Mouse (Mus musculus) thymus, adult 2 months (tissue): Measurements from ENCODE around the gene Itgb4. TPM values are rescaled to one million over a fixed set of nuclear protein-coding genes. Genes with fewer than 3 reads are reported as not detected.

Experiments used
- DNase-seq: peaks from one replicate; pipeline ENCODE4 v3.0.0; 2021
- H3K27ac ChIP-seq: fragments of 200-500 bp; 2 replicates; pipeline ENCODE4 v1.5.1; 2012; ENCODE audit warnings: low read length, control low read depth; ENCODE audit not compliant: control insufficient read depth, insufficient read depth
- H3K27me3 ChIP-seq: fragments of 200-500 bp; 2 replicates; pipeline ENCODE4 v1.6.1; 2012; ENCODE audit warnings: mild to moderate bottlenecking, low read length, moderate library complexity, mixed read lengths; ENCODE audit not compliant: control insufficient read depth, insufficient read depth
- H3K36me3 ChIP-seq: fragments of 200-500 bp; 2 replicates; pipeline ENCODE4 v1.6.1; 2012; ENCODE audit warnings: mild to moderate bottlenecking, low read length, moderate library complexity; ENCODE audit not compliant: control insufficient read depth, insufficient read depth
- H3K4me1 ChIP-seq: fragments of 200-500 bp; replicated peaks from 2 replicates; pipeline ENCODE4 v1.6.1; 2012; ENCODE audit warnings: low read length; ENCODE audit not compliant: control insufficient read depth, insufficient read depth
- H3K4me3 ChIP-seq: fragments of 200-500 bp; 2 replicates; pipeline ENCODE4 v1.5.1; 2012; ENCODE audit warnings: mild to moderate bottlenecking, low read length, control low read depth, moderate library complexity; ENCODE audit not compliant: control insufficient read depth, insufficient read depth
- CTCF ChIP-seq: fragments of 200-500 bp; IDR thresholded peaks from 2 replicates; pipeline ENCODE4 v1.5.1; 2012; ENCODE audit warnings: mild to moderate bottlenecking, control low read depth, low read length, moderate library complexity, borderline replicate concordance; ENCODE audit not compliant: control insufficient read depth, poor library complexity, insufficient read depth; ENCODE audit errors: extremely low read depth
- POLR2A ChIP-seq: fragments of 200-500 bp; IDR thresholded peaks from 2 replicates; pipeline ENCODE4 v1.6.1; 2012; ENCODE audit warnings: mild to moderate bottlenecking, low read length, control low read depth, moderate library complexity; ENCODE audit not compliant: control insufficient read depth, poor library complexity, insufficient read depth; ENCODE audit errors: extremely low read depth
- WGBS: fragments of 180-500 bp; shearing (Covaris S2); methylation state at CpG from one replicate; pipeline ENCODE4 v1.1.7; 2018; 5-methylcytosine and 5-hydroxymethylcytosine counted together
- polyA plus RNA-seq: library from polyadenylated mRNA; depleted of rRNA; stranded (reverse); fragments of >200 nt; gene quantifications from 2 replicates; pipeline ENCODE4 v1.2.3, GENCODE M21; 2012

The Itgb4 gene
- polyA plus RNA-seq, 1 experiment = 20.8 TPM

- Histone ChIP-seq H3K36me3 (no peaks in the 10 kb centered on the region), H3K4me3 (peak overlapping the region; percentile 39), H3K4me1 (peaks cover 16% of the 10 kb centered on the region), H3K27ac (no peak overlapping the region), H3K27me3 (no peaks in the 10 kb centered on the region)
- WGBS = 9% methylated on average over 54 of the region's 54 CpGs
- DNase-seq = peak; percentile 82
- TF ChIP-seq POLR2A = no peak
- TF ChIP-seq CTCF = peak; percentile 75; the same call in 1 of the 2 replicates
Measured at GRCm38 (mm10) chr11:116004840-116005700, 30.6 kb downstream of the Itgb4 start.

GRCm38 (mm10) chr11:116005701-116006419, 31.4 kb downstream of the Itgb4 start:
- 91% methylated on average over 9 of the region's 9 CpGs for WGBS
- no peak overlapping the region for H3K27ac ChIP-seq
- peaks cover 16% of the 10 kb centered on the region for H3K4me1 ChIP-seq
- no peaks in the 10 kb centered on the region for H3K27me3 ChIP-seq
- no peak for DNase-seq
- no peaks in the 10 kb centered on the region for H3K36me3 ChIP-seq
- H3K4me3 ChIP-seq = no peak overlapping the region
- TF ChIP-seq POLR2A (no peak), CTCF (no peak)

GRCm38 (mm10) chr11:116007095-116007850, 32.8 kb downstream of the Itgb4 start:
- no peak overlapping the region for H3K27ac ChIP-seq
- peaks cover 20% of the 10 kb centered on the region for H3K4me1 ChIP-seq
- H3K36me3 ChIP-seq = no peaks in the 10 kb centered on the region
- H3K4me3 ChIP-seq = no peak overlapping the region
- no peaks in the 10 kb centered on the region for H3K27me3 ChIP-seq
- DNase-seq = no peak
- TF ChIP-seq POLR2A (no peak), CTCF (no peak)
- WGBS = 97% methylated on average over 28 of the region's 28 CpGs

- WGBS = 90% methylated on average over 11 of the region's 11 CpGs
- Histone ChIP-seq H3K27ac (no peak overlapping the region), H3K4me3 (no peak overlapping the region), H3K27me3 (no peaks in the 10 kb centered on the region), H3K4me1 (peaks cover 26% of the 10 kb centered on the region), H3K36me3 (no peaks in the 10 kb centered on the region)
- TF ChIP-seq POLR2A (no peak), CTCF (no peak)
- no peak for DNase-seq
Measured at GRCm38 (mm10) chr11:116008411-116008810, 33.9 kb downstream of the Itgb4 start.

GRCm38 (mm10) chr11:116008832-116009375, 34.4 kb downstream of the Itgb4 start:
- H3K4me1 ChIP-seq = peaks cover 26% of the 10 kb centered on the region
- no peaks in the 10 kb centered on the region for H3K27me3 ChIP-seq
- H3K4me3 ChIP-seq = no peak overlapping the region
- H3K36me3 ChIP-seq = no peaks in the 10 kb centered on the region
- 91% methylated on average over 13 of the region's 13 CpGs for WGBS
- no peak for TF ChIP-seq POLR2A
- no peak for TF ChIP-seq CTCF
- DNase-seq = no peak
- no peak overlapping the region for H3K27ac ChIP-seq

- DNase-seq = no peak
- H3K27me3 ChIP-seq = no peaks in the 10 kb centered on the region
- no peak overlapping the region for H3K27ac ChIP-seq
- TF ChIP-seq POLR2A (no peak), CTCF (no peak)
- no peak overlapping the region for H3K4me3 ChIP-seq
- 98% methylated on average over 11 of the region's 11 CpGs for WGBS
- no peaks in the 10 kb centered on the region for H3K36me3 ChIP-seq
- peaks cover 24% of the 10 kb centered on the region for H3K4me1 ChIP-seq
Measured at GRCm38 (mm10) chr11:116009661-116010060, 35.2 kb downstream of the Itgb4 start.
